Mouse (Mus musculus): ENCODE results near the gene Nck1.
A peak's percentile ranks its signal among the peaks of the same experiment; 100 is the strongest.

Nck1 gene

GRCm38 (mm10) chr9:100545715-100546593 lies at the start of gene Nck1:
Gene Nck1, minus strand, starts transcription at chr9:100546134.
- peak; percentile 100 for DNase-seq

DNA sequence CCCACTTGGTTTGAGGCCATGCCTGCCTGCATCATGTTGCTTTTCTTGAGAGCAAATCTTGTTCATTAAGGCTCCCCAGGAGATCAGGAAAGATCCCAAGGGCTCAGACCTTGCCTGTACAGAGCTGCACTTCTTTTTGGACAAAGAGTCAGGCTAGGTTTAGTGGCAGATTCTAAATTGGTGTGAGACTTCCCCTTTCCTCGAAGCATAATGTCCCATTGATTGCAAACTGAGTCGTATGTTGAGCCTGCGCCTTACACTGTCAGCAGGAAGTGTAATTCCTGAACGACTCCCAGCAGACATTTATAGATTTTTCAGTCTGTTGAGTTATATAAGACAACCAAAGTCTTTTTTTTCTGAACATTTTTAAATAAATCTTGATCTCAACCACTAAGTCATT lies 44.5 kb upstream of the Nck1 start:
- no peak for DNase-seq

GRCm38 (mm10) chr9:100584031-100584430 lies 38.1 kb upstream of the Nck1 start:
- no peak for DNase-seq

GRCm38 (mm10) chr9:100582883-100583575 lies 37.1 kb upstream of the Nck1 start:
- DNase-seq: peak; percentile 41 to 54

DNA sequence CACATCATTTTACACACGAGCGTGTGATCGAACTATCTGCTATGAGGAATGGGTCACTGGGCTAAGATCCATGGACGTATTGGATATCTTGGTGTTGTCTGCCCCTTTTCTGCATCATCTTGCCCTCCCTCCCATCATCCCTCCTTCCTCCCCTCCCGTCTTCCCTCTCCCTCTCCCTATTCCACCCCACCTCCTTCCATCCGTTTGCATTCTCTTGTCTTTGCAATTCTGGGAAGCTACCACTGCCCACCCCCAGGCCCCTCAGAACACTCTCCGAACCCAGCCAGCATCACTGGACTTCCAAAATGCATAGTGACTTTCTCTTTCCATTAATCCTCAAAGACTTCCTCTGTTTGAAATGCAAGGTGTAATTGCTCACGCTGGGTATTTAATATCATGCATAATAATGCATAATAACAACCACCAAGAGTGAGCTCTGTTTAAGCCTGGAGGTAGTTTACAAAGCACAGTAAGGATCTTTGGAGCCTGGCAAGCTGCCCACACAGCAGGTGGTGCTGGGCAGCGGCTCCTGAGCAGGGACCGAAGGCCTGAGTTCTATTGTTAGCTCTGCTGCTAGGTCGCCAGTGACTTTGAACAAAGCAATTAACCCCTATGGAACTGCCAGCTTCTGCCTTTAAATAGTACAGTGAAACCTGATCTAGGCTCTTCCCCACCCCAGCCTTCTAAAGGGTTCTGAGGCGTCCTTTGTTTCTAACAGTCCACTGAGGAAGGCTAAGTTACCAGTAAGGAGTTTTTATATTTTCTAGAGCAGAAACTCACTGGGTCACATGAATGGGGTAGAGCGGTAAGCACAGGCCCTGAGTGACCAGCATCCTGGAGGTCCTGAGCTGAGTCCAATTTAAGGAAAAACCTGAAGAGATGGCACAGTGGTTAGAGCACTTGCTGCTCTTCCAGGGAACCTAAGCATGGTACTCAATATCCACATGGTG lies 35.9 kb upstream of the Nck1 start:
- peak; percentile 71 to 79 for DNase-seq

DNA sequence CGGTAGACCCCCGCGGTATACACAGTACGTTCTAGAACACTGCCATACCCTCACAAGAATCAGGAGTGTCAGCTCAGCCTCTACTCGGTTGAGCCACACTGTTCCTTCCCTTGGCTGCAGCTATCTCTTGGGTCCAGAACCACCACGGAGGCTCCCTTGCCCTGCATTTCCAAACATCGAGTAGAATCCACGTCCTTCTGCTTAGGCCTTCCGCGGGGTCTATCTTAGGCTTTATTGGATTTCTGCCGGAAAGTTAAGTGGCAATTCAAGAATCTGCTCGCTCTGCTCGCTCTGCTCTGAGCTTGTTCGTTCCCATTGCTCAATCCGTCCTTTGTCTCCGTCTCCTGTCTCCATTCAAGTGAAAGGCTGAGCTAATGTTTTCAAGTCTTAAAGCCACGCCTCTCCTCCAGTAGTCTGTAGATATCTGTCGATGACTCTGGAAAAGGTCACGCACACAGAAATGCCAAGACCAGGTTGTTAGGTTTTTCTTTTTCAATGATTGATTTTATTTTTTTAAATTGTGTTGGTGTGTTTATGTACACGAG lies 34.3 kb upstream of the Nck1 start:
- no peak for DNase-seq

GRCm38 (mm10) chr9:100573942-100574341 lies 28.0 kb upstream of the Nck1 start:
- DNase-seq: no peak

DNA sequence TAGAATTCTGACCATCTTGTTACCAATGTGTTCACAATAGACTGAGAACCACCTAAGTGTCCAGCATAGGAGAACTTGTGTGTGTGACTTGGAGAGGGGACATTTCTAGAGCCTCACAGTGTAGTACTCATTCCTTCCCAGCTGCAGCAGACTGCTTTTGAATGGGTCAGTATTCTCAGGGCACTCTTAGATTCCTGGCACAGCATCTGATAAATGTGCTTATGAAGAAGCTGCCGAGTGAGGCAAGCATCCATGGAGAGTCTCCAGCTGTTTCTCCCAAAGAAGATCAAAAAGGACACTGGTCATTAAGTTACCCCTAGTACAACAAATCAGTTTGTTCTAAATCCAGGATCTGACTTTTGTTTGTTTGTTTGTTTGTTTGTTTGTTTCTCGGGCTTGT lies 27.4 kb upstream of the Nck1 start:
- DNase-seq: no peak

GRCm38 (mm10) chr9:100571511-100571910 lies 25.6 kb upstream of the Nck1 start:
- no peak for DNase-seq

- DNase-seq: peak; percentile 60 to 75
Measured at GRCm38 (mm10) chr9:100570626-100571233, 24.8 kb upstream of the Nck1 start, which contains the start of gene Slc35g2. Gene Slc35g2, minus strand, starts transcription at chr9:100571090.

DNA sequence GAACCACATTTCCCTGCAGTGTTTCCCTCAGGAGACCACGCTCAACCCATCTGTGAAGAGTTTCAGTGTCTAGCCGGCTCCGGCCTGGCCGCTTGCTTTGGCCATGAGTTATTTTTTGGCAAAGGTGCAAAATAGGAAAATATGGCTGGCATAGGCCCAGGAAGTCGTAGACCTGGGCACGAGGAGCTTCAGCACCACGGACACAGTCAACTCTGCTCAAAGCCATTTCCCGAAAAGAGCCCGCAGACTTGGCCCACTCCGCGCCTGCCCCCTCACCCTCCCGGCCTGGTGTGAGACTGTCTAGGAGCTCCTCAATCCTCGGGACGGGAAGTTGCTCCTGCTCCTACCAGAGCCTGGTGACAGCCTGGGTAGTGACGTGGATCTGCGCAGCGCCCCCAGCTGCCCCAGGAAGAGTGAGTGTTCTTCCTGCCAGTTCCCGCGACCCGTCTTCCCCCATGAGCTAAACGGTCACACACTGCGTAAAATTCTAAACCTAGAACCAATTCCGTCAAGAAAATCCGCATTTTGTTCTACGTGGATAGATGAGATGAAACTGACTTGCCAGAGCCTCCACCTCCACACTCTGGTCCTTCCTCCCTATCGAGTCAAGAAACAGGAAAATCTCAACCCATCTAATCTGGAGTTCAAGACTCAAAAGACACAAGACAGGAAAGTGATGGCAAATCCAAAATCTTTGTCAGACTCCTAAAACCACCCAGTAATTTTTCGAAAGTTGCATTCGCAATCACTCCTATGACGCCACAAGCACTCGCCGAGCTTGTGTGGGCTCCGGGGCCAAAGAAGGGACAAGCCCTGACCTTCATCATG lies 24.1 kb upstream of the Nck1 start:
- peak; percentile 85 to 86 for DNase-seq

DNA sequence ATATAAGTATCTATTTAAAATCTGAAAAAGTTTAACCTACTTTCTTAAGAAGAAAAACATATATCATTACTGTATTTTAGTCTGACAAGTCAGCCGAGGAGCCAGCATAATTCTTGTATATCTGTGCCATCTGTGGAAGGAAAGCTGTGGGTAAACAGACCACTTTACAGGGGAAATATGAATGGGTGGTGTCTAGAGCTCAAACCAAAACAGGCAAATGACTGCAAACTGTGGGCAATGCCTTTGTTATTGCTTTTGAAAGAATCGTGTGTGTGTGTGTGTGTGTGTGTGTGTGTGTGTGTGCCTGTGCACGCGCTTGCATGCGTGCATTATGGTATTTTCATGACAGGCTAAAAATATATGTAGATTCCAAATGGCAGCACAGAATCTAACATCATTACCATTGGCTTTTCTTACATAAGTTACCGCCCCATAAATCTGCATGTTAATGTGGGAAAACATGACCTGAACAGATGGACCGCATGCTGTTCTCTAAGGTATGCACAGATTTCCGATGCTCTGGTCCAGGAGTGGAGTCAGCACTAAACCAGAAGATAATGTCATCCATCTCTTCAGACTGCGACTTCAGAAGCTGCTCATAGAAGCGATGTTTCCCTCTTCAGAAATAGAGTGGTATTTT lies 14.4 kb upstream of the Nck1 start:
- DNase-seq: peak; percentile 67 to 68

DNA sequence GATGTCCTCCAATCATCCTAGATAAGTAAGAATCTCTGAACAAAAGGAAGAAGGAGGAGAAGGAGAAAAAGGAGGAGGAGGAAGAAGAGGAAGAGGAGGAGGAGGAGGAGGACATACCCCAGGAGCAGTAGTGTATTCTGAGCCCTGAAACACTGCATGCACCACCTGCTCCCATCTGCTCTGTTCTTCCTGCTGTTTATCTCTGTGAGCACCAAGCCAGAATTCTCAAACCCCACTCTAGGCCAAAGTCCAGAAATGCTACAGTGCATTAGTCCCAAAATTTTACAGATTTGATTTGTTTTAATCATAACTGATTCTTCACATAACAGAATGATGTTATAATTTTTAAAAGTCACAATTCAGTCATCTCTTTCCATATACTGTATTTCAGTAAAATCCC lies 13.1 kb upstream of the Nck1 start:
- DNase-seq: peak; percentile 66 to 79

DNA sequence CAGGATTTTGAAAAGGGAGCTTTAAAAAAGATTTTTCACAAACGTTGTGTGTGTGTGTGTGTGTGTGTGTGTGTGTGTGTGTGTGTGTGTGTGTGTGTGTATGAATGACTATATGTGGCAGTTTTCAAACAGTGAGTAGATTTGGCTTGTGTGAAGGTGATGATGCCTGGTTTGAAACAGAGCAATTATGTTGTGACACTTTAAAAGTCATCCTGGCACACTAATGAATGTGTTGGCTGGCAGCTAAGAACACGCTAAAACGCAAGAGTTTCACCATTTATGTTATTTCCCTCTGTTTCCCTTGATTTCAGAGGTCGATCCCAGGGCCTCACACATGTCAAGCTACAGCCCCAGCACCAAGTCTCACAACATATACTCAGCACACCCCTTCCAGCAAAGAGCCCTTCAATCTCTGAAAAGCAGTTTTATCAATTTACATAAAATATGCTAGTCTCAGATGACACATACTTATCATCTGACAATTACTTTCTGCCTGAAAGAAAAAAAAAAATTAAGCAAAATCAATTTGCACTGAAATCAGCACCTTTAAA lies 12.2 kb upstream of the Nck1 start:
- no peak for DNase-seq

DNA sequence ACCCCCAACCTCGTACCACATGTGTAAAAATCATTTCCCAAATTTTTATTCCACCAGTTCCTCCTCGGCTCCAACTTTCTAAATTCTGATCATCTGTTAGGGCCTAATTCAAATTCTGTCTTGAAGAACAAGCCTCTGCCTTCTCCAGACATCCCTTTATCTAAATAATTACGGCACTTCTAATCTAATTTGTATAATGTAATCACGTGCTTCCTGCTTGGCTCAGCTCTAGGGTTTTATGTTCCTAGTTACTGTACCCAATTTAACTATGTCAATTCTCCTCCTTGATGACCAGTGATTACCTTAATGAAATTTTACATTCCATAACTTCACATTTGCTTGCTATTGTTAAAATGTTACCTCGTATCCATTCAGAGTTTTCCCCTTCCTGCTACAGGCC lies 9.8 kb upstream of the Nck1 start:
- no peak for DNase-seq

DNA sequence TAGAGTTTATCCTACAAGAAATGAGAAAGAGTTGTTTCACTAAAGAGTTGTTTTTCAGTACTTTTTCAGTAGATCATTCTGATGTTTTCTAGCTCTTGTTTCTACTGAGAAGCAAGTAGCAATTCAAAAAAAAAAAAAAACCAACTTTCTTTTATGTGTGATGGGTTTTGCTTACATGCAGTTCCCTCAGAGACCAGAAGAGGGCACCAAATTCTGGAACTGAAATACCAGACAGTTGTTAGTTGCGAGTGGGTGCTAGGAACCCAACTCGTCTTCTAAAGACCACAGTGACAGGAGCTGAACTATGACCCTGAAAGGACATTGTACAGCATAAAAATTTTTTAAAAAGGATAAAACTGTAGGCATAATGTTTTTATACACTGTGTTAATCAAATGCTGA lies 2.4 kb upstream of the Nck1 start:
- DNase-seq: no peak

GRCm38 (mm10) chr9:100546594-100546910 lies 618 bp upstream of the Nck1 start:
- DNase-seq: peak in 1 of 2 experiments; percentile 45

GRCm38 (mm10) chr9:100544948-100545714 lies 803 bp downstream of the Nck1 start:
- no peak for DNase-seq

DNA sequence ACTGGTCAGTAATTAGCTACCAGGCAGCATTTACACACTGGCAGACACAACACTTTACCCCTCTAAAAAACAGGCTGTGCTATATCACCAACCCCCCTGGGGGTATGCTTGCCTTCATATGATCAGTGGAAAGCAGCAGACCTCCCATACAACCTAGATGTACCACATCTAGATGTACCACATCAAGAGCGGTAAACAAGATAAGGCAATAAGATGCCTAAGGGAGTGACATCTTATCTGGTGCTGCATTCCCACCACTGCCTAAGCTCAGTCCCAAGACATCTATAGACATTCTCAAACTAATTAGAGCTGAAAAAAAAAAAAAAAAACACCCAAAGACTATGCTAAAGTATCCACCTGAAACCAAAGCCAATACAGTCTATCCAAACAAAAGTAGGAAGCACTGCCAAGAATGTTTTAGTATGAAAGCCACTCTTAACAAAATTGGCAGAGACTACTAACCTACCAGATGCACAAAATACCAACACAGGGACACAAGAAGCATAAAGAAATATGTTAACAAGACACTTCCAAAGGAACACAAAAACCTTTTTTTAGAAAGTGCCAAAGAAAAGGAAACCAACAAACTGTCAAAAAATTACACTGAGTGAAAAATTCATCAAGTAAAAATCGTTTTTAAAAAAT lies 10.2 kb downstream of the Nck1 start:
- DNase-seq: peak in 1 of 2 experiments; percentile 2
